Mouse (Mus musculus) CD4-positive, CD25-positive, alpha-beta regulatory T cell (primary cell): Measurements from ENCODE around the gene Abat. TPM values are rescaled to one million over a fixed set of nuclear protein-coding genes. Genes with fewer than 3 reads are reported as not detected.

Experiments
- polyA plus RNA-seq: library from polyadenylated mRNA; unstranded; fragments of 100-300 nt; shearing (Covaris generic); gene quantifications from one replicate; pipeline ENCODE4 v1.2.1, GENCODE M21; 2017

Abat gene
- 0.67 TPM for polyA plus RNA-seq

GRCm38 (mm10) chr16:8513236-8513906 is at the start of gene Abat:
Gene Abat (plus strand): TSS chr16:8513429.

GRCm38 (mm10) chr16:8470603-8471481 is 42.4 kb upstream of the Abat start, which contains the start of gene Mettl22:
Gene Mettl22 (plus strand): TSS chr16:8470788.

GRCm38 (mm10) chr16:8637217-8638051 is 124.2 kb downstream of the Abat start, which contains the start of the genes Pmm2 and Tmem186:
Gene Pmm2 (plus strand): TSS chr16:8637674.
Gene Tmem186 (minus strand): TSS chr16:8637712.

Other genes with a start within 250 kb of the Abat start
- not detected for gene Tmem114, start 88.3 kb upstream of the Abat start, polyA plus RNA-seq
- gene Mettl22, start 42.6 kb upstream of the Abat start, polyA plus RNA-seq: 29.1 TPM
- 95.1 TPM for gene Pmm2, start 124.2 kb downstream of the Abat start, polyA plus RNA-seq
- gene Tmem186, start 124.3 kb downstream of the Abat start, polyA plus RNA-seq: 16.1 TPM
- gene Carhsp1, start 158.7 kb downstream of the Abat start, polyA plus RNA-seq: 14.0 TPM
- 0.34 TPM for gene Gm5767, start 167.3 kb downstream of the Abat start, polyA plus RNA-seq